Mouse (Mus musculus): ENCODE results near the gene Chd6. TPM values are rescaled to one million over a fixed set of nuclear protein-coding genes. Genes with fewer than 3 reads are reported as not detected.

Gene Chd6
- polyA plus RNA-seq, 1 experiment from 2014 or later, result 31.0 TPM

DNA sequence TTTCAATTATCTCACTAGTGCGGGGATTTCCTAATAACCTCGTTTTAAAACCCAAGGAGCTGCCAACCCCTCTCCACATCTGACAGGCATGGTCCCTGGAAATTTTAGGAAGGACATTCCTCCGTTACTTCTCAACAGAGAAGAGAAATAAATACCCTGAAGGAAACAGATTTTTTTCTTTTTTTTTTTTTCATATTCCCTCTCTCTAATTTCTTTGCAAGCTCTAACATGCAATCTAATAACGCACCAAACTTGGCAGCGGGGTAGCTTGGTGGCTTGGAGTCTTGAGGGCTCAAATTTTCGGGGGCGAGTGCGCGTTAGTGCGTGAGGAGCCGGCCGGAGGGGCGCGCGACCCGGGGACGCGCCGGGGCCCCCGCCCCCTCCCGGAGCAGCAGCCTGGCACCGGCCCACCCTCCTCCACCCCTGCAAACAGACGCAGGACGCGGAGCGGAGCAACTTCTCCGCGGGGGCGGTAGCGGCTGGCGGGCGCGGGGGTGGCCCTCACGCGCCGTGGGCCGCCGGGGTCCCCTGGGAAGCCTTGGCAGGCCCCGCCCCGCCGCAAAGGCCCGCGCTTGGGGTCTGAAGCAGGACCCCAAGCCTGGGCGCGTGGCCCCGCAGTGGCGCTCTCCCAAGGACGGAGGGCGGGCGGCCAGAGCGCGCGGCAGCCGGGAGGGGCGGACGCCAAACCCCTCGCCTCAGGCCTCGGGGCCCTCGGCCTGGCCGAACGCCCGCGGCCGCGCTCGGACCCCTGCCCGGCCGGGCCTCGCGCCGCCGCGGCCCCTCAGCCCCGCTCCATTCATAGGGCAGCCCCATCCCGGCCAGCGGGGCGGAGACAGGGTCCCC lies 569 bp downstream of the Chd6 start:
- under 1% methylated on average over 66 of the region's 77 CpGs for WGBS
- peaks cover 30% of the 10 kb centered on the region for H3K4me1 ChIP-seq
- H3K27ac ChIP-seq (replicated peaks), result peak overlapping the region; percentile 100
- H3K4me3 ChIP-seq (replicated peaks), result peak overlapping the region; percentile 98
- H3K36me3 ChIP-seq, result no peaks in the 10 kb centered on the region
- H3K9me3 ChIP-seq (replicated peaks), result no peaks in the 10 kb centered on the region
- H3K9ac ChIP-seq, result peak overlapping the region; percentile 97
- H3K4me2 ChIP-seq (replicated peaks), result peak overlapping the region; percentile 49
- no peaks in the 10 kb centered on the region for H3K27me3 ChIP-seq
- peak; percentile 51 for ATAC-seq (ENCODE audit: insufficient number of reproducible peaks, low FRiP score, low TSS enrichment, low read depth)

DNA sequence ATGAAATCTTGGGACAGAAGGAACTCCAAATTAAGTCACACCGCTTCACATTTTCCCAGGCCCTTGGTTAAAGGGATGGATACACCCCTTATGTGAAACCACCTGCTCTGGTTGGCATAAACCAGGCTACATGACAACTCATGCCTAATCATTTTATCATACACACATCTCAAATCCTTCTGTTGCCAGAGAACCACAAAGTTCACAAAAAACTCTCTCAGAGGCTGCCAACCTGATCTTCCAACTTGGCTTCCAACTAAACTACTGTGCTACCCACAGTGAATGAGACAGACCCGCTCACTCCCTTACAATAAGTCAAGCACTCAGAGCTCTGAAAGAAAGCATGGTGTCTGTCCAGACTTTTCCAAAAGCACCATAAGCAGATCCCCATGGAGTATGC lies 1.6 kb downstream of the Chd6 start:
- no peak for ATAC-seq (ENCODE audit: insufficient number of reproducible peaks, low FRiP score, low TSS enrichment, low read depth)
- H3K4me2 ChIP-seq (replicated peaks), result peak overlapping the region; percentile 49

DNA sequence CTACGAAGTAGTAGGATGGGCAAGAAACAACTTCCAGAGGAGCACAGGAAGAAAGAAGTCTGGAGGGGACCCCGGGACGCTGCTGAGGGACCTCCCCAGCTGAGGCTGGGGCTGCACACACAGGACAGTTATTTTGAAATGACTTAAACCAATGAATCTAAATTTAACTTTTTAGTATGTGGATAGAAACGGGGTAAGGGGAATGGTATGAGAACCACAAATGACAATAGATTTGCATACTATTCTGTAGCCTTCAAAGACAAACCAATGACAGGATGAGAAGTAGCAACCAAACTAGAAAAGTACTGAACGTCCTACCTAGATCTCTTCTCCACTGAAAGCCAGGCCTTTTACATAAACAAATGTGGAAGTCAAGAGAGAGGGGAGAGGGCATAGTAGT lies 5.1 kb downstream of the Chd6 start:
- Histone ChIP-seq H3K9me3 (replicated peaks) (no peaks in the 10 kb centered on the region), H3K36me3 (no peaks in the 10 kb centered on the region), H3K4me2 (replicated peaks) (no peak overlapping the region), H3K27ac (replicated peaks) (no peak overlapping the region), H3K9ac (no peak overlapping the region), H3K27me3 (no peaks in the 10 kb centered on the region), H3K4me3 (replicated peaks) (no peak overlapping the region), H3K4me1 (peaks cover 37% of the 10 kb centered on the region)
- WGBS, result 63% methylated on average over 5 of the region's 5 CpGs
- no peak for ATAC-seq (ENCODE audit: insufficient number of reproducible peaks, low FRiP score, low TSS enrichment, low read depth)

More for the DNA sequence above, 1.6 kb downstream of the Chd6 start:
- 75% methylated on average over 2 of the region's 2 CpGs for WGBS
- peak overlapping the region; percentile 98 for H3K4me3 ChIP-seq (replicated peaks)
- H3K4me1 ChIP-seq, result peaks cover 31% of the 10 kb centered on the region
- H3K27me3 ChIP-seq, result no peaks in the 10 kb centered on the region
- H3K9ac ChIP-seq, result no peak overlapping the region
- H3K9me3 ChIP-seq (replicated peaks), result no peaks in the 10 kb centered on the region
- H3K27ac ChIP-seq (replicated peaks), result no peak overlapping the region
- H3K36me3 ChIP-seq, result no peaks in the 10 kb centered on the region

DNA sequence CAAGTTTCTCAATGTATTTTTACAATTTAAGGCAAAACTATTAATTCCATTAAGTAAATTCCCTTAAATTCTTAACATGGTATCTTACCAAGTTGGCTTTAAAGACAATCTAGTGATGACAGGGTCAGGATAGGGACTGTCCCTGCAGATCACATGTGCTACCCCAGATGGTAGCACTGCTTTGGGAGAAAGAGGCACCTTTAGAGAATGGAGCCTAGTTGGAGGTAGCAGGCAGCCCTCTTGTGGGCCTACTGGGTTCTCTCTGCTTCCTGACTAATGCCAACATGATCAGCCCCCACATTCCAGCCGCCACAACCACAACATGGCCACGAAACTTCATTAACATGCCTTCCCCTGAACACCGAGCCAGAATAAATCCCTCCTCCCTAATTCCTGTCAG lies 6.8 kb downstream of the Chd6 start:
- 32% methylated on average over 3 of the region's 3 CpGs for WGBS
- no peak overlapping the region for H3K4me3 ChIP-seq (replicated peaks)
- ATAC-seq (ENCODE audit: insufficient number of reproducible peaks, low FRiP score, low TSS enrichment, low read depth), result no peak
- H3K36me3 ChIP-seq, result no peaks in the 10 kb centered on the region
- peaks cover 28% of the 10 kb centered on the region for H3K4me1 ChIP-seq
- no peaks in the 10 kb centered on the region for H3K27me3 ChIP-seq
- no peak overlapping the region for H3K27ac ChIP-seq (replicated peaks)
- H3K4me2 ChIP-seq (replicated peaks), result no peak overlapping the region
- H3K9me3 ChIP-seq (replicated peaks), result no peaks in the 10 kb centered on the region
- H3K9ac ChIP-seq, result no peak overlapping the region

DNA sequence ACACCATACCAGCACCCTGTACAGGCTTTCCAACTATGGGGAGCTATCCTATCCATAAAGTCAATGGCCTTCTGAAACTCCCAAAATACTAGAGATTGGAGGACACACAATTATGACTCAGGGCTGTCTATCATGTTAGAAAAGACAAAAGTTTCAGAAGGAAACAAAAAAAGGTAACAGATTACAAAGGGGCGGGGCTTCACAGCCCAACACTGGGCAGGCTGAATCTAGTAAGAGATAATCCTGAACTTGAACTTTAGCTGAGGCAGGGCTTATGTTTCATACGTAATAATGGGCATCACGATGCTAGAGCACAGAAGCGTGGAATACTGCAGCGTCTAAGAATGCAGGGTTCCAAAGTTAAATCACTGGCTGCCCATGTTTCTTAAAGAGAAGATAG lies 11.1 kb downstream of the Chd6 start:
- H3K4me1 ChIP-seq, result peaks cover 16% of the 10 kb centered on the region
- H3K27me3 ChIP-seq, result no peaks in the 10 kb centered on the region
- WGBS, result 88% methylated on average over 5 of the region's 5 CpGs
- H3K9ac ChIP-seq, result no peak overlapping the region
- no peak overlapping the region for H3K4me3 ChIP-seq (replicated peaks)
- no peak overlapping the region for H3K27ac ChIP-seq (replicated peaks)
- no peak overlapping the region for H3K4me2 ChIP-seq (replicated peaks)
- ATAC-seq (ENCODE audit: insufficient number of reproducible peaks, low FRiP score, low TSS enrichment, low read depth), result no peak
- no peaks in the 10 kb centered on the region for H3K9me3 ChIP-seq (replicated peaks)
- H3K36me3 ChIP-seq, result no peaks in the 10 kb centered on the region

DNA sequence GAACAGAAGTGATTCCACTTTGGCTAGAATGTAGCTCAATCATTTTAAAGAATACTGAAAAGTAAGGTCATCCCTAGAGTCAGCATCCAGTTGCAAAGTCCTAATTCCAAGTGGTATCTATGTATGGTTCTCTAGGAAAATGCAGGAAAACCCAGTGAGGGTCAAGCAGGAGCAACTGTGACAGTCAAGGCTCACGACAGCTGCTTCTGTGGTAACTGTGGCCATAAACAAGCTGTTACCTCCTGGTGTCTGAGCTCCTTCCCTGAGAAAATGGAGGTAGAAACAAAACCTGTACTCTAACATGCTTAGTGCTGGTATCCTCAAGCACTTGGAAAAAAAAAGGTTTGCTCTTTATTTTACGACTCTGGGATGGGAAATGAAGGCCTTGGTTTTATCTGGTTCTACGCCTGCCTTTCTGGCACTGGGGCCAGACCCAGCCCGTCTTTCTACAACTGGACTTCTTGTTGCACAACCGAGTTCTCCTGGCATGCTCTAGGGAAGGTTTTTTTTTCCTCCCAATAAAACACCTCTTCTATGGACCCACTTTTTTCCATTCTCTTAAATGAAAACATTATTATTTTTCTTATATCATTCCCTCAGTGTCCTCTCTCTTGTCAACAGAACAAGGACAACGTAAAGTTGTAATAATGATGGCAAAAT lies 18.0 kb downstream of the Chd6 start:
- Histone ChIP-seq H3K4me2 (replicated peaks) (no peak overlapping the region), H3K27me3 (no peaks in the 10 kb centered on the region), H3K9me3 (replicated peaks) (no peaks in the 10 kb centered on the region), H3K4me1 (peaks cover 5% of the 10 kb centered on the region; the same call in 1 of the 2 replicates), H3K27ac (replicated peaks) (no peak overlapping the region), H3K4me3 (replicated peaks) (no peak overlapping the region), H3K36me3 (no peaks in the 10 kb centered on the region), H3K9ac (no peak overlapping the region)
- ATAC-seq (ENCODE audit: insufficient number of reproducible peaks, low FRiP score, low TSS enrichment, low read depth), result no peak
- WGBS, result 87% methylated on average over 6 of the region's 6 CpGs

DNA sequence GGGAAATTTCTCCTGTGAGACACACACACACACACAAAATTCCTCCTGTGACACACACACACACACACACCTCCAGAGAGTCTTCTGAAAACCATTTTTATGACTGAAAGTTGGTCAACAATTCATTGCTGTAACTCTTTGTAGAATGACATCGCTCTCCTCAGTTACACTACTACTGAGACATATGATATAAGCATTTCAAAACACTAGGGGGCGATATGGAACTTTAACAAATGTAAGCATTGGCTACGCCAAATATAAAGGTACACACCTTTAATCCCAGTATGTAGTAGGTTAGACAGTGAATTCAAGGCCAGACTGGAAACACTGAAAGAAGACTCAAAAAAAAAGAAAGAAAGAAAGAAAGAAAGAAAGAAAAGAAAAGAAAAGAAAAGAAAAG lies 18.7 kb downstream of the Chd6 start:
- Histone ChIP-seq H3K4me3 (replicated peaks) (no peak overlapping the region), H3K9me3 (replicated peaks) (no peaks in the 10 kb centered on the region), H3K4me1 (no peaks in the 10 kb centered on the region), H3K36me3 (no peaks in the 10 kb centered on the region), H3K4me2 (replicated peaks) (no peak overlapping the region), H3K27ac (replicated peaks) (no peak overlapping the region), H3K27me3 (no peaks in the 10 kb centered on the region), H3K9ac (no peak overlapping the region)
- 65% methylated on average over 3 of the region's 3 CpGs for WGBS
- ATAC-seq (ENCODE audit: insufficient number of reproducible peaks, low FRiP score, low TSS enrichment, low read depth), result no peak

DNA sequence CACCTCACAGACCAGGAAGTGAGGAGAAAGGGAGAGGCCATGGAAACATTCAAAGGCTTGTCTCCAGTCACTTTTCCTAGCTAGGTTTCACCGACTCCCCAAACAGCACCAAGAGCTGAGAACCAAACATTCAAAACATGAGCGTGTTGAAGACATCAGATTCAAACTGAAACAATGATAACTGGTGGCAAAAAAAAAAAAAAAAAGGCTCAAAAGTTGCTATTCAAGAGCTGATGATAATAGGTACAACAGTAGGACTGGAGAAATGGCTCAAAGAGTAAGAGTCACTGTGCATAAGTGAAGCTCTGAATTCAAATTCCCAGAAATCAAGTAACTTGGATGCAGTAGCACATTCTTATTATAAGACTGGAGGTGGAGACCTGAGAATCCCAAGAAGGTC lies 30.3 kb downstream of the Chd6 start:
- Histone ChIP-seq H3K4me1 (no peaks in the 10 kb centered on the region), H3K27me3 (no peaks in the 10 kb centered on the region), H3K27ac (replicated peaks) (no peak overlapping the region), H3K36me3 (0 out of 2 replicates have a peak, but pooled peaks cover 2% of the 10 kb centered on the region), H3K9me3 (replicated peaks) (no peaks in the 10 kb centered on the region), H3K9ac (no peak overlapping the region), H3K4me2 (replicated peaks) (no peak overlapping the region), H3K4me3 (replicated peaks) (no peak overlapping the region)
- ATAC-seq (ENCODE audit: insufficient number of reproducible peaks, low FRiP score, low TSS enrichment, low read depth), result no peak
- 92% methylated on average over 2 of the region's 2 CpGs for WGBS

DNA sequence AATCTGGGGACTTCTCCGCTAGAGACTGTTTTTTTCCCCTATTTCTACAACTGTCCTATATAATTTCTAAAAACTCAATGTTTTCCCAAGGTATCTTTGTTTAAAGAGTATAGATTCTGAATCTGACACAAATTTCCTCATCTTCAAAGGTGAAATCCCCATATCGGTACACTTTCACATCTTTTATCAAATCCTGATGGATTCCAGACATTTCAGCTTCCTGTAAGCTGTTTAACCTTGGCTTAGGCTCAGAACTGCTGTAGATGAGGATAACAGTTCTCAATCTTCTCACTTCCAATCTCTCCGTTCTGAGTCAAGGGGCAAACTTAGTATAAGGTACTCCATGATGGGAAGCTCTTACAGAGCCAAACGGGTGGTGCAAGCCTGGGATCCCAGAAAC lies 32.6 kb downstream of the Chd6 start:
- WGBS, result 75% methylated on average over 4 of the region's 4 CpGs
- Histone ChIP-seq H3K27ac (replicated peaks) (no peak overlapping the region), H3K36me3 (0 out of 2 replicates have a peak, but pooled peaks cover 2% of the 10 kb centered on the region), H3K4me3 (replicated peaks) (no peak overlapping the region), H3K4me1 (no peaks in the 10 kb centered on the region), H3K4me2 (replicated peaks) (no peak overlapping the region), H3K9ac (no peak overlapping the region), H3K27me3 (no peaks in the 10 kb centered on the region), H3K9me3 (replicated peaks) (no peaks in the 10 kb centered on the region)
- ATAC-seq (ENCODE audit: insufficient number of reproducible peaks, low FRiP score, low TSS enrichment, low read depth), result no peak

DNA sequence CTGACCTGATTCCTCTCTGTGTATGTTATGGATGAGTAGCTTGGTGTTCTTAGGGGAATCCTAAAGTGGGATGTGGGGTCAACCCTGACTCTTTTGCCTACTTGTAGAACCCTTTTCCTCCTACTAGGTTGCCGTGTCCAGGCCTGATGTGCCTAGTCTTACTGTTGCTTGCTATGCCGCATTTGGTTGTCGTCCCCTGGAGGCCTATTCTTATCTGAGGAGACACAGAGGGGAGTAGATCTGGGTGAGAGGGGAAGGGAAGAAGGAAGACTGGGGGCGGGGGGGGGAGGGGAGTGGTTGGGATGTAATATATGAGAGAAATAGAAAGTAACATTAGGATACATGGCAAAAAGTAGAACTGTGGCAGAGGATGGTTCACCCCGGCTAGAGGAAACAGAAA lies 33.3 kb downstream of the Chd6 start:
- no peak for ATAC-seq (ENCODE audit: insufficient number of reproducible peaks, low FRiP score, low TSS enrichment, low read depth)
- 87% methylated on average over 5 of the region's 5 CpGs for whole genome bisulfite sequencing
- H3K9me3 ChIP-seq (replicated peaks), result no peaks in the 10 kb centered on the region

DNA sequence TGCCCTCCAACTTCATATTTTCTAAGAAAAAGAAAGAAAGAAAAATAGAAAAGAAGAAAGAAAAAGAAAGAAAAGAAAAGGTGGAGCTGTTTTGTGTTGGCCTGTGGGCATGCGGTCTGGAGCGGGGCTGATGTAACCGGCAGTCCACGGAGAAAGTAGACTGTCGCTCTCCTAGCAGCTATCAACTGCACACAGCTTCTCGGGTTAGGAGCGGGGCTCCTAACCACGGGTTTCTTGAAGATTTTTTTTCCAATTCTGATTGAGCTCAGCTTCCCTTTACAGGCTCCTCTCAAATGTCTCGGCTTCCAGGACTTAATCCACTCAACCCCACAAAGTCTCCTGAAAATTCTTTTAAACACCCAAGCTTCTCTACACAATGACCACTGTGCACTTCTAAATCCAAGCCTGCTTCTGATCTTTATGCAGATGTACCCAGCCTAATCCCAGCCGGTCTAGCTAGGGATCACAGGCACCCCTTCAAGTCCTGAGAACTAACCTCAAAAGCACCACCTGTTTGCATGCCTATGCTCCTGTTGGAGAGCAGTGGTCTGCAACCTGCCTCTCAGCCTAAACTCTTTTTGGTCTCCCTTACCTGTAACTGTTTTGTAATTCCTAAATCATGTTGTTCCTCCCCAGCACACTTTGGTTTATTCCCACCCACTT lies 42.6 kb downstream of the Chd6 start:
- WGBS, result 37% methylated on average over 10 of the region's 10 CpGs
- no peak overlapping the region for H3K27ac ChIP-seq (replicated peaks)
- H3K4me3 ChIP-seq (replicated peaks), result no peak overlapping the region
- H3K9me3 ChIP-seq (replicated peaks), result no peaks in the 10 kb centered on the region
- H3K27me3 ChIP-seq, result no peaks in the 10 kb centered on the region
- H3K36me3 ChIP-seq, result peaks cover 10% of the 10 kb centered on the region; the same call in 1 of the 2 replicates
- peaks cover 7% of the 10 kb centered on the region for H3K4me1 ChIP-seq
- H3K9ac ChIP-seq, result no peak overlapping the region
- no peak for ATAC-seq (ENCODE audit: insufficient number of reproducible peaks, low FRiP score, low TSS enrichment, low read depth)
- H3K4me2 ChIP-seq (replicated peaks), result no peak overlapping the region

More for the DNA sequence above, 33.3 kb downstream of the Chd6 start:
- H3K27me3 ChIP-seq, result no peaks in the 10 kb centered on the region
- H3K36me3 ChIP-seq, result 0 out of 2 replicates have a peak, but pooled peaks cover 2% of the 10 kb centered on the region
- H3K9ac ChIP-seq, result no peak overlapping the region
- no peak overlapping the region for H3K4me2 ChIP-seq (replicated peaks)
- H3K4me1 ChIP-seq, result no peaks in the 10 kb centered on the region
- H3K27ac ChIP-seq (replicated peaks), result no peak overlapping the region
- no peak overlapping the region for H3K4me3 ChIP-seq (replicated peaks)
